Mouse (Mus musculus): ENCODE measurements around the gene Olfr1453. TPM values are rescaled to one million over a fixed set of nuclear protein-coding genes. Genes with fewer than 3 reads are reported as not detected.
"Not testable (repeated sequence)": the region's sequence is repeated elsewhere in the genome, so short reads cannot be mapped to it uniquely, and the experiment has no call there.

Olfr1453 gene
- not detected in 2 replicates for polyA plus RNA-seq (2015; fragmentation: Nextera tagmentation; extraction: Ambion mirVana)

- Histone ChIP-seq H3K9ac (no peak within 1 kb of the TSS), H3K36me3 (no peaks in the 10 kb centered on the region), H3K4me3 (replicated peaks) (no peak within 1 kb of the TSS), H3K9me3 (replicated peaks) (no peaks in the 10 kb centered on the region), H3K27ac (no peak within 1 kb of the TSS), H3K4me1 (replicated peaks) (no peaks in the 10 kb centered on the region), H3K4me2 (no peak within 1 kb of the TSS), H3K27me3 (no peaks in the 10 kb centered on the region)
- DNase-seq (no peak), ATAC-seq (ENCODE audit: low read depth) (no peak)
- WGBS (ENCODE audit: insufficient replicate concordance), result 26% methylated on average over 1 of the region's 1 CpGs
These were observed at the start of gene Olfr1453 for GRCm38 (mm10) chr19:13028227-13028626. TSS of gene Olfr1453 (minus strand) at chr19:13028327.

- 48% methylated on average over 2 of the region's 2 CpGs for WGBS (ENCODE audit: insufficient replicate concordance)
- Histone ChIP-seq H3K9me3 (replicated peaks) (no peaks in the 10 kb centered on the region), H3K36me3 (no peaks in the 10 kb centered on the region), H3K4me2 (no peak within 1 kb of the TSS), H3K27me3 (no peaks in the 10 kb centered on the region), H3K27ac (no peak within 1 kb of the TSS), H3K4me3 (replicated peaks) (no peak within 1 kb of the TSS), H3K4me1 (replicated peaks) (no peaks in the 10 kb centered on the region), H3K9ac (no peak within 1 kb of the TSS)
- no peak for ATAC-seq (ENCODE audit: low read depth)
- no peak for DNase-seq
These were observed 32.2 kb upstream of the Olfr1453 start, which contains the start of gene Olfr1454 for GRCm38 (mm10) chr19:13060310-13060709. TSS of gene Olfr1454 (plus strand) at chr19:13060610.

- ATAC-seq (ENCODE audit: low read depth) (no peak), DNase-seq (no peak)
- Histone ChIP-seq H3K27me3 (no peaks in the 10 kb centered on the region), H3K9me3 (replicated peaks) (no peaks in the 10 kb centered on the region), H3K4me2 (no peak within 1 kb of the TSS), H3K4me1 (replicated peaks) (no peaks in the 10 kb centered on the region), H3K9ac (no peak within 1 kb of the TSS), H3K4me3 (replicated peaks) (no peak within 1 kb of the TSS), H3K27ac (no peak within 1 kb of the TSS), H3K36me3 (no peaks in the 10 kb centered on the region)
- WGBS (ENCODE audit: insufficient replicate concordance), result 48% methylated on average over 2 of the region's 2 CpGs
These were observed 33.4 kb downstream of the Olfr1453 start, which contains the start of gene Olfr1451 for GRCm38 (mm10) chr19:12994714-12995113. TSS of gene Olfr1451 (plus strand) at chr19:12995014.

GRCm38 (mm10) chr19:12992316-12992715 is 35.8 kb downstream of the Olfr1453 start:
- not testable (repeated sequence) for H3K4me2 ChIP-seq; H3K36me3 ChIP-seq; H3K4me1 ChIP-seq (replicated peaks); H3K9ac ChIP-seq; H3K4me3 ChIP-seq (replicated peaks); ATAC-seq (ENCODE audit: low read depth); H3K27ac ChIP-seq; H3K27me3 ChIP-seq; H3K9me3 ChIP-seq (replicated peaks); DNase-seq
- 81% methylated on average over 4 of the region's 4 CpGs for WGBS (ENCODE audit: insufficient replicate concordance)

Other genes starting within 250 kb of the Olfr1453 start
- gene Zfp91, start 232.2 kb downstream of the Olfr1453 start, polyA plus RNA-seq (2015; fragmentation: Nextera tagmentation; extraction: Ambion mirVana), result 8.4 and 9.2 TPM in 2 replicates
- 1.5 and 2.0 TPM in 2 replicates for gene Lpxn, start 232.1 kb downstream of the Olfr1453 start, polyA plus RNA-seq (2015; fragmentation: Nextera tagmentation; extraction: Ambion mirVana)
- not detected in 2 replicates for gene Gm5244, start 181.6 kb downstream of the Olfr1453 start, polyA plus RNA-seq (2015; fragmentation: Nextera tagmentation; extraction: Ambion mirVana)
- not detected in 2 replicates for gene Olfr1444, start 171.0 kb downstream of the Olfr1453 start, polyA plus RNA-seq (2015; fragmentation: Nextera tagmentation; extraction: Ambion mirVana)
- not detected in 2 replicates for gene Olfr1445, start 144.5 kb downstream of the Olfr1453 start, polyA plus RNA-seq (2015; fragmentation: Nextera tagmentation; extraction: Ambion mirVana)
- gene Olfr1446, start 134.8 kb downstream of the Olfr1453 start, polyA plus RNA-seq (2015; fragmentation: Nextera tagmentation; extraction: Ambion mirVana), result not detected in 2 replicates
- not detected in 2 replicates for gene Olfr1447, start 124.6 kb downstream of the Olfr1453 start, polyA plus RNA-seq (2015; fragmentation: Nextera tagmentation; extraction: Ambion mirVana)
- not detected in 2 replicates for gene Olfr1448, start 103.9 kb downstream of the Olfr1453 start, polyA plus RNA-seq (2015; fragmentation: Nextera tagmentation; extraction: Ambion mirVana)
- gene Olfr1449, start 97.5 kb downstream of the Olfr1453 start, polyA plus RNA-seq (2015; fragmentation: Nextera tagmentation; extraction: Ambion mirVana), result not detected in 2 replicates
- gene Olfr1450, start 78.1 kb downstream of the Olfr1453 start, polyA plus RNA-seq (2015; fragmentation: Nextera tagmentation; extraction: Ambion mirVana), result not detected in 2 replicates
- not detected in 2 replicates for gene Olfr1451, start 33.3 kb downstream of the Olfr1453 start, polyA plus RNA-seq (2015; fragmentation: Nextera tagmentation; extraction: Ambion mirVana)
- gene Olfr1454, start 32.3 kb upstream of the Olfr1453 start, polyA plus RNA-seq (2015; fragmentation: Nextera tagmentation; extraction: Ambion mirVana), result not detected in 2 replicates
- gene Olfr1457, start 69.6 kb upstream of the Olfr1453 start, polyA plus RNA-seq (2015; fragmentation: Nextera tagmentation; extraction: Ambion mirVana), result not detected in 2 replicates
- gene Olfr1458, start 78.4 kb upstream of the Olfr1453 start, polyA plus RNA-seq (2015; fragmentation: Nextera tagmentation; extraction: Ambion mirVana), result not detected in 2 replicates
- gene Olfr1459, start 121.2 kb upstream of the Olfr1453 start, polyA plus RNA-seq (2015; fragmentation: Nextera tagmentation; extraction: Ambion mirVana), result not detected in 2 replicates
- gene Olfr1461, start 134.7 kb upstream of the Olfr1453 start, polyA plus RNA-seq (2015; fragmentation: Nextera tagmentation; extraction: Ambion mirVana), result not detected in 2 replicates
- gene Olfr1462, start 157.4 kb upstream of the Olfr1453 start, polyA plus RNA-seq (2015; fragmentation: Nextera tagmentation; extraction: Ambion mirVana), result not detected in 2 replicates
- not detected in 2 replicates for gene Olfr1463, start 203.0 kb upstream of the Olfr1453 start, polyA plus RNA-seq (2015; fragmentation: Nextera tagmentation; extraction: Ambion mirVana)